Mouse (Mus musculus) testis, adult 2 months (tissue): ENCODE measurements around the gene Nfib.

Source experiments
- CTCF ChIP-seq: fragments of 200-500 bp; IDR thresholded peaks from 2 replicates; pipeline ENCODE4 v1.5.1; 2012; ENCODE audit warnings: low read depth, mild to moderate bottlenecking, inconsistent platforms, low read length, moderate library complexity; ENCODE audit not compliant: control insufficient read depth, insufficient read depth, insufficient replicate concordance
- POLR2A ChIP-seq: fragments of 200-500 bp; IDR thresholded peaks from 2 replicates; pipeline ENCODE4 v1.6.1; 2012; ENCODE audit warnings: low read depth, mild to moderate bottlenecking, inconsistent platforms, low read length, moderate library complexity; ENCODE audit not compliant: control insufficient read depth

DNA sequence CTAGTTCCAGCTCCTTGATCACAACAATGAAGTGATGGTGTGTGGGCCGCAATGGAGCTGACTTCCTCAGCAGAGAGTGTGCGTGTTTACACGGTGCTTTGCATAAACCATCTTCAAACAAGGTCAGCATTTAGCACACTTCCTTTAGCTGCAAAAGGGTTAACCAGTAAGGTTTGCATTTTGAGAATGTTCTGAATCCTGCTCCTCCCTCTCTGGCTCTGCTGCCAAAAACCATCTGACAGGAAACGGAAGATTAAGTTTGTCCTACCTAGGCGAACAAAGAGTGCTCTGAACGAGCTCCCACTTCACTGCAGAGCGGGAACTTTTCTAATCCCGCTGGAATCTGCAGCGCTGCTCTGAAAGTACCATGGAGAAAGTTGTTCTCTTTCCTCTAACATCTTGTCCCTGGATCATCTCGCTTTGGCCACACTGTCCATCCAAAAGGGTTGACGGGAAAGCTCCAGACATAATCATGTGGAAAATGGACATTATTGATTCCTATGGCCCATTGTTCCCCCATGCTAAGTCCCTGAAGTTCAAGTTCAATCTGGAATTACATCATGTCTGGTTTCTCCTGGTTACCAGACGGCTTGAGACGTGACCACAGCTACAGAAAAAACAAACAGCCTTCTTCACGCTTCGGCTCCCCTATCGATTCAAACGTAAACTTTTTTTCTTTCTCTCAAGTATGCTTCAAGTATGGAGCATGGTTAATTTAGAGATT, 401.2 kb downstream of the Nfib start:
- TF ChIP-seq POLR2A (no peak), CTCF (no peak)
